Mouse (Mus musculus): ENCODE results near the gene Rcor3. TPM values are rescaled to one million over a fixed set of nuclear protein-coding genes. Genes with fewer than 3 reads are reported as not detected.

Rcor3 gene
- total RNA-seq, 2 experiments from 2014 or later, result 44.2 TPM

- intact Hi-C loops (cut with DNase I), result no loop called here
Measured at GRCm38 (mm10) chr1:192074824-192075223, 63.0 kb downstream of the Rcor3 start.

DNA sequence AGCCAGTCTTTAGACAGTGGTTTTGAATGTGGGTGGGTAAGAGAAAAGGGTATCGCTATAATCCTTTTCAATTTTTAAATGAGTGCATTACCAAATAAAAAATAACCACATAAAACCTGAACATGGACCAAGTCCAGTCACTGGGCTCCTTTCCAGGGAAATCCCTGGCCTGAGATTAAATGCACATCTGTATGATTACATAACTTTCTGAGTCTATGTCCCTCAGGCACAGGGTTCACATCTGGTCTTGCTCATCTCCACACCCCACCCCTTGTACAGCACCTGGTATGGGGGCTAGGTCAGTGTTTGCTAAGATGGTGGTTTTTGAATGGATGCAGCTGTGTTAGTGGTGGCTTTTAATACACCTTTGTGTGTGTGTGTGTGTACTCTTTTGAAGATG is 65.4 kb downstream of the Rcor3 start:
- DNase-seq, result peak; percentile 51 to 56
- intact Hi-C loops (cut with DNase I), result no loop called here

More at GRCm38 (mm10) chr1:192074824-192075223, 63.0 kb downstream of the Rcor3 start:
- peak in 1 of 2 experiments; percentile 32 for DNase-seq

GRCm38 (mm10) chr1:192070618-192071051 is 67.2 kb downstream of the Rcor3 start:
- DNase-seq, result peak; percentile 67 to 70
- intact Hi-C loops (cut with DNase I), result no loop called here

DNA sequence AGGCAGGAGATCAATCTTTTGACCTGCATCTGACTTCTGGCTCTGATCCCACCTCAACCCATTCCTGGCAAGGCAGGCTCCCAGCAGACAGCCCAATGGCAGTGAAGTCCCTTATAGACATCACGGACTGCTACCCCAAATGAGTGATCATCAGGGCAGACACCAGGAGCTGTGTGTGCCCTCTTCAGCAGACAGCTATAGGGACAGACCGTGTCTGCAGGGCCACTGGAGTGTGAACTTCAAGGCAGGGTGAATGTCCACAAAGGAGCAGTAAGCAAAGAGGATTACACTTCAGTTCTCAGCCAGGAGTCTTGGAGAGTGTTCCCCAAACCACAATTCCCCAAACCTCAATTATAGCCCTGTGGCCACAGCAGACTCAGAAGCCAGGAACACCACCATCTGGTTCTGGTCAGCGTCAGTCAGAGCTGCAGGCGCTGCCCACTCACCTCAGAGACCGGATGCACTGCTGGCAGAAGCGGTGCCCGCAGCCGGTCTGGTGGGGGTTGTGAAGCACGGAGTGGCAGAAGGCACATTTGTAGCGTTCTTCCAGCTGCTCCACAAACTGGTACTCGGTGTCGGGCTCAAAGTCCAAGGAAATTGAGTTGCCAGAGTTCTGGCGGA is 67.8 kb downstream of the Rcor3 start:
- intact Hi-C loops (cut with DNase I), result no loop called here
- peak; percentile 67 to 68 for DNase-seq

DNA sequence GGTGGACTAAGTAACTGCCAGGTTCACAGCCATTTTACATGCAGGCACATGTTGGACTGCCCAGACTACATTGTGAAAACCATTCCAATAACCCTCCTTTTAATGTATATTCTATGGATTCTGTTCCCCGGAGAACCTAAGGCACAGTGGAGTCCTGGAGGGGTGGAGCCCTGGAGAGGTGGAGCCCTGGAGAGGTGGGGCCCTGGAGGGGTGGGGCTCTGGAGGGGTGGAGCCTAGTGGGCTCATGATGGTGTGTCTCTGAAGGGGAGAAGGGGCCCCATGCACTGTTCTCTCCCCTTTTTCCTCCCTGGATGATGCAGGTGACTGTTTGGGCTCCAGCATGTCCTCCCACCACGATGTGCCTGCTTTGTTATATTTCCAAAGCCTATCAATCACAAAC is 69.7 kb downstream of the Rcor3 start:
- no peak for DNase-seq
- intact Hi-C loops (cut with DNase I), result no loop called here

DNA sequence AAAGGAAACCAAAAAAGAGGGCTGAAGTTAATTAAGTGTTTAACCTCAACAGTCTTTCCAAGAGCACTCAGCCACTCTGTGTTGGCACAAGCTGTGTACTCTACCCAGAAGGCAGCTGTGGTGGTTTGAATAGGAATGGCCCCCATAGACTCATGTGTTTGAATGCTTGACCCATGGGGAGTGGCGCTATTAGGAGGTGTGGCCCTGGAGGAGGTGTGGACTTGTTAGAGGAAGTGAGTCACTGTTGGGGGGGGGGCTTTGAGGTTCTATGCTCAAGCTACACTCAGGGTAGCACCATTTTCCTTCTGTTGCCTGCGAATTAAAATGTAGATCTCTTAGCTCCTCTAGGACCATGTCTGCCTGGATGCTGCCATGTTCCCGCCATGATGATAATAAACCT is 70.9 kb downstream of the Rcor3 start:
- no peak for DNase-seq
- intact Hi-C loops (cut with DNase I), result no loop called here

- no peak for DNase-seq
- intact Hi-C loops (cut with DNase I), result loop anchor here (2.0 kb wide), 1 partner anchor 29 kb away; the partner anchor contains the start of gene Traf5
Measured at GRCm38 (mm10) chr1:192063209-192063946, 74.5 kb downstream of the Rcor3 start.

DNA sequence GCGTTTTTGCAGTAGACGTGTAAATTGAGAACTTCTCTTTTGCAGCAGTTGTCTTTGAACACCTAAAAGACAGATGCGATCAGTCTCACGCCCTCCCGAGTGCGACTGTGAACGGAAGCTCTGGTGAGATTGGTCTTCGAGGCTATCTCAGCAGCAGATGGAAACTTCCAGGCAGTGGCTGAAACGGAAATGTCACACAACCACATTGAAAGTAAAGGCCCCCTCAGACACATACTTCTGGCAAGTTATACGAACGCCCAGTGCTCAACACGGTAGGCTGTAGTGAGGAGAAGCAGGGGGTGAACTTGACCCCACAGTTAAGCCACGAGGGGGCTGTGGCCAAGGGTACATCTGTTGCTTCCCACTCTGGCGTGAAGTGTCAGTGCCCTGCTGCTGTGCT is 75.2 kb downstream of the Rcor3 start:
- intact Hi-C loops (cut with DNase I), result loop anchor here (2.0 kb wide), 1 partner anchor 30 kb away; the partner anchor contains the start of gene Traf5
- no peak for DNase-seq

GRCm38 (mm10) chr1:192061666-192062306 is 76.1 kb downstream of the Rcor3 start:
- DNase-seq, result peak; percentile 81 to 87
- intact Hi-C loops (cut with DNase I), result loop anchor here (2.0 kb wide), 1 partner anchor 31 kb away; the partner anchor contains the start of gene Traf5

GRCm38 (mm10) chr1:192058911-192059310 is 79.0 kb downstream of the Rcor3 start:
- intact Hi-C loops (cut with DNase I), result no loop called here
- DNase-seq, result no peak

GRCm38 (mm10) chr1:192053726-192054125 is 84.1 kb downstream of the Rcor3 start:
- intact Hi-C loops (cut with DNase I), result no loop called here
- DNase-seq, result no peak

- DNase-seq, result no peak
- intact Hi-C loops (cut with DNase I), result no loop called here
Measured at GRCm38 (mm10) chr1:192052986-192053385, 84.9 kb downstream of the Rcor3 start.

DNA sequence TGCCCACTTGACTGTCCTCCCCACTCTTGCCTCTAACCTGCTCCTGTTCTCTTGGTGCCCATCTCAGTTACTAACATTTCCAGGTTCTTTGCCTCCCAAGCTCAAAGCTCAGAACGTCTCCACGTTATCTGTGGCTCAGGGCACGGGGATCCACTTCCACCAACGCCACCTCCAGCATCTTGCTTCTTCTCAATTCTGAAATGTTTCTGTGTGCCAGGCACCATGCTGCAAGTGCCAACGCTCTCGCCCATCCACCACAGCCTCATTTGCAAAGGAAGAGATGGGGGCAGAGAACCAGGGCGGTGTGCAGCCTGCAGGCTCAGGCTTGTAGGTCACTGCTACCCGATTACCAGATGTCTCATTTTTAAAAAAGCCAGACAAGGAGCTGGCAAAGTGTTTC is 85.4 kb downstream of the Rcor3 start:
- intact Hi-C loops (cut with DNase I), result no loop called here
- DNase-seq, result no peak

Other genes with a start within 250 kb of the Rcor3 start
- gene Slc30a1, start 231.3 kb downstream of the Rcor3 start, total RNA-seq (2021), result 10 to 100 TPM; 26.3 to 31.3 TPM
- under 1 TPM; 0.67 to 0.84 TPM for gene Rd3, start 160.7 kb downstream of the Rcor3 start, total RNA-seq (2021)
- 10 to 100 TPM in 1 of 2 experiments, 1 to 10 TPM in 1; 8.6 to 11.7 TPM for gene Traf5, start 45.5 kb downstream of the Rcor3 start, total RNA-seq (2021)
- under 1 TPM; 0.25 to 0.38 TPM for gene Kcnh1, start 52.7 kb upstream of the Rcor3 start, total RNA-seq (2021)

Data from heart, postnatal 10 days (tissue).